Mouse (Mus musculus) cortical plate, adult 2 months (tissue): ENCODE measurements around the gene Fam227b.
A peak's percentile ranks its signal among the peaks of the same experiment; 100 is the strongest.

Experiments
- CTCF ChIP-seq: fragments of 200-500 bp; IDR thresholded peaks from 2 replicates; pipeline ENCODE4 v1.5.1; 2011; ENCODE audit warnings: mild to moderate bottlenecking, control low read depth, low read length; ENCODE audit not compliant: insufficient read depth; ENCODE audit errors: extremely low read depth
- POLR2A ChIP-seq: fragments of 200-500 bp; IDR thresholded peaks from 2 replicates; pipeline ENCODE4 v1.6.1; 2011; ENCODE audit warnings: mild to moderate bottlenecking, low read length, control low read depth; ENCODE audit not compliant: insufficient read depth; ENCODE audit errors: extremely low read depth

GRCm38 (mm10) chr2:126033114-126033972 lies 118.5 kb downstream of the Fam227b start:
- TF ChIP-seq POLR2A = no peak
- TF ChIP-seq CTCF = peak; percentile 34; the same call in 1 of the 2 replicates
